Mouse (Mus musculus): ENCODE measurements around the gene Nudcd2. TPM values are rescaled to one million over a fixed set of nuclear protein-coding genes. Genes with fewer than 3 reads are reported as not detected.

The Nudcd2 gene
- 89.8 and 109 TPM in 2 replicates for total RNA-seq (2012; rRNA removed)
- 221 and 265 TPM in 2 replicates for total RNA-seq (2014; rRNA removed)
- 107 and 119 TPM in 2 replicates for polyA plus RNA-seq (2012; ENCODE audit: insufficient read length, low read depth)

- H3K9me3 ChIP-seq (replicated peaks; ENCODE audit: low read length) = no peaks in the 10 kb centered on the region
- H3K4me3 ChIP-seq (replicated peaks in 1 of 3; ENCODE audit: low read depth in 2 of 3, low read length in 2 of 3, poor library complexity in 1 of 3) = peak within 1 kb of the TSS; percentile 96 to 99 (median 97)
- peak; percentile 96 for TF ChIP-seq CHD2 (IDR thresholded peaks at IDR 0.05; ENCODE audit: low read length)
- peak; percentile 66 for TF ChIP-seq JUND (conservative IDR thresholded peaks at IDR 0.05; ENCODE audit: low read depth, low read length)
- TF ChIP-seq UBTF (IDR thresholded peaks at IDR 0.05; ENCODE audit: low read depth, low read length) = peak; percentile 72
- TF ChIP-seq MYC (IDR thresholded peaks at IDR 0.05; ENCODE audit: low read depth, low read length) = peak; percentile 88
- peak; percentile 86 for TF ChIP-seq POLR2A (IDR thresholded peaks at IDR 0.05; ENCODE audit: low read depth, low read length)
- TF ChIP-seq ZC3H11A (IDR thresholded peaks at IDR 0.05; ENCODE audit: low read depth, low read length) = no peak
- peak; percentile 80 for TF ChIP-seq TBP (conservative IDR thresholded peaks at IDR 0.05; ENCODE audit: low read depth, low read length)
- no peak for TF ChIP-seq RAD21 (IDR thresholded peaks at IDR 0.05; ENCODE audit: low read depth, low read length)
- no peak for TF ChIP-seq MAZ (IDR thresholded peaks at IDR 0.05; ENCODE audit: low read depth, low read length)
- TF ChIP-seq TCF12 (IDR thresholded peaks at IDR 0.05; ENCODE audit: low read depth, low read length) = peak; percentile 70; the same call in 1 of the 2 replicates
- TF ChIP-seq MEF2A (IDR thresholded peaks at IDR 0.05; ENCODE audit: borderline replicate concordance, low read depth, low read length) = peak; percentile 49
- no peak for TF ChIP-seq USF1 (IDR thresholded peaks at IDR 0.05; ENCODE audit: low read depth, low read length)
- TF ChIP-seq MXI1 (IDR thresholded peaks at IDR 0.05; ENCODE audit: low read depth, low read length) = peak; percentile 96
- no peak for TF ChIP-seq PAX5 (IDR thresholded peaks at IDR 0.05; ENCODE audit: low read length)
- peak; percentile 83 for TF ChIP-seq NELFE (IDR thresholded peaks at IDR 0.05; ENCODE audit: low read depth, low read length)
- TF ChIP-seq ETS1 (conservative IDR thresholded peaks at IDR 0.05; ENCODE audit: low read depth, low read length) = no peak
- TF ChIP-seq RCOR1 (conservative IDR thresholded peaks at IDR 0.05; ENCODE audit: low read depth, low read length) = 0 out of 2 replicates have a peak, but pooled peaks have one; percentile 16
- TF ChIP-seq SMC3 (IDR thresholded peaks at IDR 0.05; ENCODE audit: low read depth, low read length) = no peak
- TF ChIP-seq E2F4 (IDR thresholded peaks at IDR 0.05; ENCODE audit: insufficient replicate concordance, low read depth, low read length) = peak; percentile 94
- peak; percentile 95 for TF ChIP-seq MAX (IDR thresholded peaks at IDR 0.05; ENCODE audit: low read length)
- TF ChIP-seq USF2 (conservative IDR thresholded peaks at IDR 0.05; ENCODE audit: low read depth, low read length) = no peak
- TF ChIP-seq GABPA (IDR thresholded peaks at IDR 0.05; ENCODE audit: insufficient replicate concordance, low read depth, low read length) = no peak; the same call in 1 of the 2 replicates
- TF ChIP-seq CHD1 (IDR thresholded peaks at IDR 0.05; ENCODE audit: low read depth, low read length) = no peak
- no peak for TF ChIP-seq CTCF (conservative IDR thresholded peaks at IDR 0.05 in 1 of 2, IDR thresholded peaks at IDR 0.05 in 1 of 2; ENCODE audit: low read depth in 2 of 2, low read length in 2 of 2)
- TF ChIP-seq HCFC1 (IDR thresholded peaks at IDR 0.05; ENCODE audit: low read depth, low read length) = peak; percentile 84
- no peak for TF ChIP-seq MAFK (IDR thresholded peaks at IDR 0.05; ENCODE audit: insufficient replicate concordance, low read length)
- TF ChIP-seq BHLHE40 (IDR thresholded peaks at IDR 0.05; ENCODE audit: low read depth, low read length) = peak; percentile 70
- TF ChIP-seq ELF1 (IDR thresholded peaks at IDR 0.05; ENCODE audit: low read depth, low read length) = peak; percentile 55; the same call in 1 of the 2 replicates
- 0 out of 2 replicates have a peak, but pooled peaks have one; percentile 30 for TF ChIP-seq POLR2AphosphoS2 (IDR thresholded peaks at IDR 0.05; ENCODE audit: low read depth, low read length)
- peak; percentile 84 for TF ChIP-seq NRF1 (IDR thresholded peaks at IDR 0.05; ENCODE audit: low read depth, low read length)
- TF ChIP-seq JUN (IDR thresholded peaks at IDR 0.05; ENCODE audit: insufficient read depth, low read depth, low read length) = peak; percentile 39; the same call in 1 of the 2 replicates
- TF ChIP-seq EP300 (IDR thresholded peaks at IDR 0.05; ENCODE audit: low read length) = no peak
- TF ChIP-seq SIN3A (IDR thresholded peaks at IDR 0.05; ENCODE audit: low read length) = peak; percentile 100
- no peak; the same call in 1 of the 2 replicates for TF ChIP-seq IRF4 (IDR thresholded peaks at IDR 0.05; ENCODE audit: low read depth, low read length)
- peak; percentile 72; the same call in 1 of the 2 replicates for TF ChIP-seq KAT2A (IDR thresholded peaks at IDR 0.05; ENCODE audit: insufficient replicate concordance, low read length)
- no peak for TF ChIP-seq ZNF384 (IDR thresholded peaks at IDR 0.05; ENCODE audit: low read depth, low read length)
- TF ChIP-seq ZKSCAN1 (IDR thresholded peaks at IDR 0.05; ENCODE audit: borderline replicate concordance, low read depth, low read length) = no peak
- peak; percentile 58 for TF ChIP-seq ZMIZ1 (IDR thresholded peaks at IDR 0.05; ENCODE audit: low read depth, low read length)
- dilution Hi-C loops (cut with MboI; ENCODE audit: extremely low pct_ligation_motif_present, extremely low pct_unique_long_range_greater_than_20kb, low sequenced_read_pairs) = no loop called here
- H3K4me2 ChIP-seq (ENCODE audit: insufficient read depth, low read depth, poor library complexity, severe bottlenecking) = peak within 1 kb of the TSS; percentile 63
- peak; percentile 100 for DNase-seq (ENCODE audit: extremely low read depth)
- H3K27ac ChIP-seq (ENCODE audit: insufficient read depth, low read depth) = peak within 1 kb of the TSS; percentile 49
- H3K4me1 ChIP-seq (ENCODE audit: control insufficient read depth in 1 of 2, insufficient read depth in 2 of 2) = peaks cover 0 to 18% of the 10 kb centered on the region in 2 experiments; a peak in 2 of 4 replicates
- H3K36me3 ChIP-seq (replicated peaks in 1 of 2; ENCODE audit: control insufficient read depth in 1 of 2, insufficient read depth in 1 of 2, low read length in 1 of 2) = peaks cover 20 to 42% of the 10 kb centered on the region in 2 experiments
- in situ Hi-C loops (cut with MboI; ENCODE audit: low pct_ligation_motif_present, low pct_unique_long_range_greater_than_20kb, low sequenced_read_pairs) = no loop called here
- H3K9ac ChIP-seq (ENCODE audit: insufficient read depth, low read depth) = peak within 1 kb of the TSS; percentile 97
- H3K79me2 ChIP-seq (replicated peaks; ENCODE audit: control insufficient read depth, extremely low read depth, insufficient read depth, poor library complexity, severe bottlenecking) = peaks cover 56% of the 10 kb centered on the region
- no peaks in the 10 kb centered on the region for H3K27me3 ChIP-seq (replicated peaks)
Measured at GRCm38 (mm10) chr11:40733339-40734174, at the start of gene Nudcd2, which contains the start of gene Hmmr. Nudcd2 (plus strand) TSS chr11:40733667. Hmmr (minus strand) TSS chr11:40733422.
